11 mouse cellular contexts compared by ENCODE assay signal in genomic region chr15:32328370-32329004, GRCm38 (mm10).
DNase-seq lines count a peak whose midpoint lies in the region; ATAC-seq and TF ChIP-seq lines count a peak whose summit lies in the region.
"Had no signal": no experiment of that assay in that cellular context is flagged by ENCODE, and none has a peak within 500 bp of the region (broad histone marks: within the 10 kb centered on the region; RNA-seq: fewer than 3 reads in every experiment).

No protein-coding gene starts in this region.

- peak overlapping the region; percentile 65 for H3K27ac ChIP-seq in hindbrain, embryonic 10.5 days
- H3K27ac ChIP-seq in hindbrain, embryonic 13.5 days, result no peak overlapping the region
- peak overlapping the region; percentile 60; the same call in 1 of the 2 replicates for H3K27ac ChIP-seq in embryonic facial prominence, embryonic 12.5 days
- H3K27ac ChIP-seq in limb, embryonic 11.5 days (replicated peaks; ENCODE audit: low read depth, low read length), result no peak overlapping the region
- no peak overlapping the region for H3K27ac ChIP-seq in liver, embryonic 11.5 days (ENCODE audit: low read depth, low read length)
- no peak overlapping the region for H3K27ac ChIP-seq in kidney, embryonic 15.5 days

- WGBS in hindbrain, embryonic 10.5 days, result 41% methylated on average over 4 of the region's 4 CpGs
- WGBS in hindbrain, embryonic 13.5 days, result 47% methylated on average over 4 of the region's 4 CpGs
- WGBS in embryonic facial prominence, embryonic 12.5 days, result 17% methylated on average over 4 of the region's 4 CpGs
- WGBS in limb, embryonic 11.5 days, result 25% methylated on average over 4 of the region's 4 CpGs
- WGBS in liver, embryonic 11.5 days, result 37% methylated on average over 4 of the region's 4 CpGs
- 34% methylated on average over 4 of the region's 4 CpGs for WGBS in kidney, embryonic 15.5 days

- H3K9me3 ChIP-seq in hindbrain, embryonic 10.5 days, result no peaks in the 10 kb centered on the region
- H3K9me3 ChIP-seq in hindbrain, embryonic 13.5 days, result no peaks in the 10 kb centered on the region
- no peaks in the 10 kb centered on the region for H3K9me3 ChIP-seq in embryonic facial prominence, embryonic 12.5 days
- no peaks in the 10 kb centered on the region for H3K9me3 ChIP-seq in limb, embryonic 11.5 days (ENCODE audit: control insufficient read depth, low read length)
- H3K9me3 ChIP-seq in liver, embryonic 11.5 days (ENCODE audit: control insufficient read depth, low read length), result no peaks in the 10 kb centered on the region
- H3K9me3 ChIP-seq in kidney, embryonic 15.5 days (replicated peaks), result no peaks in the 10 kb centered on the region

- TF ChIP-seq CTCF in Patski (IDR thresholded peaks at IDR 0.05), result no peak

- H3K27me3 ChIP-seq in hindbrain, embryonic 10.5 days (ENCODE audit: insufficient read depth, poor library complexity, severe bottlenecking), result no peaks in the 10 kb centered on the region
- no peaks in the 10 kb centered on the region for H3K27me3 ChIP-seq in hindbrain, embryonic 13.5 days
- H3K27me3 ChIP-seq in Patski, result no peaks in the 10 kb centered on the region
- H3K27me3 ChIP-seq in embryonic facial prominence, embryonic 12.5 days, result no peaks in the 10 kb centered on the region
- H3K27me3 ChIP-seq in limb, embryonic 11.5 days (ENCODE audit: control insufficient read depth, insufficient read depth, low read length), result no peaks in the 10 kb centered on the region
- no peaks in the 10 kb centered on the region for H3K27me3 ChIP-seq in liver, embryonic 11.5 days (replicated peaks; ENCODE audit: control insufficient read depth, insufficient read depth, low read length)
- no peaks in the 10 kb centered on the region for H3K27me3 ChIP-seq in kidney, embryonic 15.5 days

- H3K4me1 ChIP-seq in hindbrain, embryonic 10.5 days (replicated peaks), result peaks cover 28% of the 10 kb centered on the region
- peaks cover 20% of the 10 kb centered on the region for H3K4me1 ChIP-seq in hindbrain, embryonic 13.5 days (replicated peaks)
- peaks cover 27% of the 10 kb centered on the region for H3K4me1 ChIP-seq in embryonic facial prominence, embryonic 12.5 days
- peaks cover 12% of the 10 kb centered on the region for H3K4me1 ChIP-seq in limb, embryonic 11.5 days (ENCODE audit: control insufficient read depth, insufficient read depth, low read length)
- no peaks in the 10 kb centered on the region for H3K4me1 ChIP-seq in liver, embryonic 11.5 days (replicated peaks; ENCODE audit: control insufficient read depth, insufficient read depth, low read length)
- H3K4me1 ChIP-seq in kidney, embryonic 15.5 days, result peaks cover 27% of the 10 kb centered on the region

- no peak overlapping the region for H3K4me3 ChIP-seq in hindbrain, embryonic 10.5 days
- H3K4me3 ChIP-seq in hindbrain, embryonic 13.5 days, result no peak overlapping the region
- no peak overlapping the region for H3K4me3 ChIP-seq in embryonic facial prominence, embryonic 12.5 days
- H3K4me3 ChIP-seq in limb, embryonic 11.5 days (ENCODE audit: low read depth, low read length), result no peak overlapping the region
- no peak overlapping the region for H3K4me3 ChIP-seq in liver, embryonic 11.5 days (ENCODE audit: low read depth, low read length)
- no peak overlapping the region for H3K4me3 ChIP-seq in kidney, embryonic 15.5 days (replicated peaks)

- CTCF ChIA-PET in Patski (lab: Charles Lee), result interaction anchor here (1.2 kb wide), 1 partner anchor 21 kb away, joined by 3 read pairs; no protein-coding TSS in a partner anchor

- no peak for ATAC-seq in hindbrain, embryonic 13.5 days (ENCODE audit: low FRiP score)
- peak; percentile 80 for ATAC-seq in Patski
- ATAC-seq in embryonic facial prominence, embryonic 12.5 days (ENCODE audit: insufficient number of reproducible peaks, insufficient read depth, low FRiP score, low TSS enrichment), result no peak
- no peak for ATAC-seq in limb, embryonic 11.5 days (ENCODE audit: insufficient number of reproducible peaks, low FRiP score, low TSS enrichment, low read depth)
- no peak for ATAC-seq in liver, embryonic 11.5 days (replicated peaks; ENCODE audit: low FRiP score)
- no peak for ATAC-seq in kidney, embryonic 15.5 days (replicated peaks; ENCODE audit: low FRiP score)
- ATAC-seq: intestine, embryonic 16.5 days had no signal

- peak; percentile 42 for DNase-seq in hindbrain, embryonic 10.5 days (ENCODE audit: low spot score)
- DNase-seq in Patski (ENCODE audit: low read depth, low spot score), result no peak
- peak; percentile 38 for DNase-seq in limb, embryonic 11.5 days (ENCODE audit: low spot score)
- DNase-seq in heart, postnatal 36 days, result no peak
- no peak for DNase-seq in liver, embryonic 11.5 days (ENCODE audit: low spot score)
- DNase-seq: adrenal gland, postnatal 25 days; lung, postnatal 4 days had no signal

- no peak overlapping the region for H3K4me2 ChIP-seq in hindbrain, embryonic 13.5 days
- no peak overlapping the region for H3K4me2 ChIP-seq in embryonic facial prominence, embryonic 12.5 days (replicated peaks)
- no peak overlapping the region for H3K4me2 ChIP-seq in limb, embryonic 11.5 days (ENCODE audit: low read depth, severe bottlenecking)
- no peak overlapping the region for H3K4me2 ChIP-seq in liver, embryonic 11.5 days
- H3K4me2 ChIP-seq in kidney, embryonic 15.5 days, result no peak overlapping the region

- no peaks in the 10 kb centered on the region for H3K36me3 ChIP-seq in hindbrain, embryonic 10.5 days
- no peaks in the 10 kb centered on the region for H3K36me3 ChIP-seq in hindbrain, embryonic 13.5 days
- H3K36me3 ChIP-seq in embryonic facial prominence, embryonic 12.5 days, result no peaks in the 10 kb centered on the region
- no peaks in the 10 kb centered on the region for H3K36me3 ChIP-seq in limb, embryonic 11.5 days (ENCODE audit: control insufficient read depth, insufficient read depth, low read length)
- H3K36me3 ChIP-seq in liver, embryonic 11.5 days (ENCODE audit: control insufficient read depth, insufficient read depth, low read length), result no peaks in the 10 kb centered on the region
- no peaks in the 10 kb centered on the region for H3K36me3 ChIP-seq in kidney, embryonic 15.5 days

- H3K9ac ChIP-seq in hindbrain, embryonic 13.5 days, result no peak overlapping the region
- H3K9ac ChIP-seq in embryonic facial prominence, embryonic 12.5 days, result no peak overlapping the region
- no peak overlapping the region for H3K9ac ChIP-seq in limb, embryonic 11.5 days (ENCODE audit: low read length)
- H3K9ac ChIP-seq in liver, embryonic 11.5 days (ENCODE audit: low read depth, low read length), result no peak overlapping the region
- H3K9ac ChIP-seq in kidney, embryonic 15.5 days, result no peak overlapping the region

- in situ Hi-C loops in Patski (cut with MboI; ENCODE audit: low pct_unique_long_range_greater_than_20kb), result loop anchor here (5.0 kb wide), 1 partner anchor 71 kb away; no protein-coding TSS in a partner anchor

- POLR2A ChIA-PET in Patski (lab: Charles Lee), result interaction anchor here (0.6 to 1.2 kb wide), 2 partner anchors 11 to 46 kb away, joined by 3 to 4 read pairs; no protein-coding TSS in a partner anchor

- intact Hi-C loops in heart, postnatal 36 days (cut with DNase I), result no loop called here

Comparison
In these comparisons a context has a peak if more than half of its experiments do, and no peak if none do; other contexts are left out.
1. H3K27ac ChIP-seq: peak in hindbrain, embryonic 10.5 days (single experiment) and embryonic facial prominence, embryonic 12.5 days (single experiment); none in hindbrain, embryonic 13.5 days (single experiment), limb, embryonic 11.5 days (single experiment), liver, embryonic 11.5 days (single experiment) and kidney, embryonic 15.5 days (single experiment).
2. DNase-seq: peak in hindbrain, embryonic 10.5 days (single experiment) and limb, embryonic 11.5 days (single experiment); none in Patski (single experiment), heart, postnatal 36 days (0 of 2) and liver, embryonic 11.5 days (single experiment).